Mouse (Mus musculus) brain, embryonic 14.5 days (tissue): ENCODE measurements around the gene Plcb1.

Experiments used
- CTCF ChIP-seq: fragments of 200-500 bp; IDR thresholded peaks from 2 replicates; pipeline ENCODE4 v1.5.1; 2012; ENCODE audit warnings: inconsistent platforms, mild to moderate bottlenecking, moderate library complexity, borderline replicate concordance; ENCODE audit not compliant: insufficient read depth, insufficient read length; ENCODE audit errors: extremely low read depth
- POLR2A ChIP-seq: fragments of 200-500 bp; IDR thresholded peaks from 2 replicates; pipeline ENCODE4 v1.6.1; 2012; ENCODE audit warnings: mild to moderate bottlenecking, inconsistent platforms, borderline replicate concordance; ENCODE audit not compliant: poor library complexity, insufficient read depth, insufficient read length, severe bottlenecking; ENCODE audit errors: extremely low read depth

DNA sequence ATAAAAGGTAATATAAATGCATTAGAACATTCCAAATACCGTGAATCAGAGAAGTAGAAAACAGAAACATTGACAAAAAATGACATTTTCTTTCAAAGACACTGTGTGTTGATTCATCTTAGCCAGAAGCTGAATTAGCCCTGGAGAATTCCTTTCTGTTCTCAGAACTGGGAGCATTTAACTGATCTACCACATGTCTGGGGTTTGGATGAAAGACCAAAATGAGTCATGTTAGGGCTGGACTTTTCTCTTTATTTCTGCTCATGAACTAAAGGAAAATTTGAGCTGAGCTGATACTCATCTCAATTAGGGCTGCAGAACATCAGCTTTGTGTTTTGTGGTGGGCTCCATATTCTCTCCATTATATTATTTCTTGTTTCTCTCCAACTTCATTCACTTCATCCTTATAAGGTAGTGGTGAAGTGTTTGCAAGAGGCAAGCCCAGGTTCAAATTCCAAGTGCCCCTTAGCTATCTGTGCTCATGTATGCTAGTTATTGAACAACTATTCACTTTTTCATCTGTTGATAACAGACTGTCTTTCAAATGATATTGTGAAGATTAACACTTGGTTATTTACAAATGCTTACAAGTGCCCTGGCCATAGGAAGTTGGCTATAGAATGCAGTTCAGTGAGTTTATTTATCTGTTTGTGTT is 456.9 kb downstream of the Plcb1 start:
- TF ChIP-seq CTCF (no peak), POLR2A (no peak)
